Mouse (Mus musculus) MEL (cell line): ENCODE results near the gene Lmod2. TPM values are rescaled to one million over a fixed set of nuclear protein-coding genes. Genes with fewer than 3 reads are reported as not detected.

Experiments
- DNase-seq: peaks from one replicate; pipeline ENCODE4 v3.0.0; 2011; ENCODE audit warnings: low read depth, low spot score
- H3K27ac ChIP-seq: 2 replicates; pipeline ENCODE4 v1.5.1; 2012; ENCODE audit warnings: low read depth, mild to moderate bottlenecking, control low read depth, low read length, moderate library complexity; ENCODE audit not compliant: control insufficient read depth
- H3K27me3 ChIP-seq, 2 experiments: fragments of 150-350 bp in 1 of 2; sonication (generic) in 1 of 2; 2 replicates each; pipeline ENCODE4 v1.6.1; 2012; ENCODE audit warnings: low read length in 2 of 2, mild to moderate bottlenecking in 2 of 2, improper control_type of control experiment in 1 of 2, moderate library complexity in 1 of 2; ENCODE audit not compliant: insufficient read depth in 2 of 2, control insufficient read depth in 1 of 2
- H3K36me3 ChIP-seq, 2 experiments: 2 replicates each; pipeline ENCODE4 v1.6.1; 2012 to 2014; ENCODE audit warnings: low read length in 2 of 2, improper control_type of control experiment in 1 of 2, inconsistent platforms in 1 of 2, mild to moderate bottlenecking in 1 of 2; ENCODE audit not compliant: insufficient read depth in 2 of 2, control insufficient read depth in 1 of 2
- H3K4me1 ChIP-seq, 2 experiments: fragments of 150-350 bp in 1 of 2; sonication (generic) in 1 of 2; 2 replicates each; pipeline ENCODE4 v1.6.1; 2012; ENCODE audit warnings: low read length in 2 of 2, improper control_type of control experiment in 1 of 2, mild to moderate bottlenecking in 1 of 2; ENCODE audit not compliant: insufficient read depth in 2 of 2, control insufficient read depth in 1 of 2
- H3K4me3 ChIP-seq, 2 experiments: fragments of 150-350 bp in 1 of 2; sonication (generic) in 1 of 2; 2 replicates each; pipeline ENCODE4 v1.5.1; 2012; ENCODE audit warnings: low read depth in 2 of 2, low read length in 2 of 2, mild to moderate bottlenecking in 2 of 2, moderate library complexity in 2 of 2, control low read depth in 1 of 2, improper control_type of control experiment in 1 of 2; ENCODE audit not compliant: control insufficient read depth in 1 of 2, insufficient read depth in 1 of 2
- H3K79me2 ChIP-seq: 2 replicates; pipeline ENCODE4 v1.6.1; 2012; ENCODE audit warnings: mild to moderate bottlenecking, low read length, moderate library complexity; ENCODE audit not compliant: control insufficient read depth, poor library complexity, insufficient read depth
- H3K9ac ChIP-seq: 2 replicates; pipeline ENCODE4 v1.6.1; 2012; ENCODE audit warnings: low read depth, mild to moderate bottlenecking, control low read depth, low read length, moderate library complexity; ENCODE audit not compliant: control insufficient read depth, poor library complexity, severe bottlenecking
- H3K9me3 ChIP-seq: fragments of 150-350 bp; sonication (generic); replicated peaks from 2 replicates; pipeline ENCODE4 v1.6.1; 2012; ENCODE audit warnings: mild to moderate bottlenecking, low read length, improper control_type of control experiment, moderate library complexity; ENCODE audit not compliant: insufficient read depth
- CTCF ChIP-seq, 3 experiments: IDR thresholded peaks in 2 of 3; conservative IDR thresholded peaks in 1 of 3; 2 replicates each; pipeline ENCODE4 v1.5.1; 2011 to 2012; ENCODE audit warnings: low read length in 3 of 3, low read depth in 2 of 3, mild to moderate bottlenecking in 2 of 3, improper control_type of control experiment in 1 of 3, inconsistent platforms in 1 of 3, mixed read lengths in 1 of 3, moderate library complexity in 1 of 3; ENCODE audit not compliant: control insufficient read depth in 1 of 3, insufficient read depth in 1 of 3, poor library complexity in 1 of 3, severe bottlenecking in 1 of 3
- GABPA ChIP-seq: IDR thresholded peaks from 2 replicates; pipeline ENCODE4 v1.6.1; 2012; ENCODE audit warnings: low read depth, mild to moderate bottlenecking, inconsistent platforms, low read length, improper control_type of control experiment, moderate library complexity
- GATA1 ChIP-seq: IDR thresholded peaks from 2 replicates; pipeline ENCODE4 v1.6.1; 2011; ENCODE audit warnings: low read depth, low read length, improper control_type of control experiment
- HCFC1 ChIP-seq: IDR thresholded peaks from 2 replicates; pipeline ENCODE4 v1.6.1; 2012; ENCODE audit warnings: low read depth, mild to moderate bottlenecking, inconsistent platforms, low read length, improper control_type of control experiment, moderate library complexity
- MAFK ChIP-seq: IDR thresholded peaks from 2 replicates; pipeline ENCODE4 v1.6.1; 2011; ENCODE audit warnings: low read depth, mild to moderate bottlenecking, low read length, improper control_type of control experiment, borderline replicate concordance
- MAX ChIP-seq: IDR thresholded peaks from 2 replicates; pipeline ENCODE4 v1.6.1; 2011; ENCODE audit warnings: low read length, improper control_type of control experiment
- MEF2A ChIP-seq: IDR thresholded peaks from 2 replicates; pipeline ENCODE4 v1.6.1; 2014; ENCODE audit warnings: low read depth, mild to moderate bottlenecking, inconsistent platforms, low read length, improper control_type of control experiment; ENCODE audit not compliant: poor library complexity, insufficient replicate concordance, severe bottlenecking; ENCODE audit errors: extremely low read depth
- MYC ChIP-seq: IDR thresholded peaks from 2 replicates; pipeline ENCODE4 v1.6.1; 2011; ENCODE audit warnings: low read depth, mild to moderate bottlenecking, low read length, improper control_type of control experiment, moderate library complexity
- NELFE ChIP-seq: IDR thresholded peaks from 2 replicates; pipeline ENCODE4 v1.6.1; 2011; ENCODE audit warnings: low read depth, low read length, improper control_type of control experiment
- NRF1 ChIP-seq: IDR thresholded peaks from 2 replicates; pipeline ENCODE4 v1.6.1; 2014; ENCODE audit warnings: low read depth, mild to moderate bottlenecking, inconsistent platforms, low read length, improper control_type of control experiment, moderate library complexity; ENCODE audit not compliant: poor library complexity, insufficient read depth, severe bottlenecking
- UBTF ChIP-seq: IDR thresholded peaks from 2 replicates; pipeline ENCODE4 v1.6.1; 2012; ENCODE audit warnings: low read depth, mild to moderate bottlenecking, inconsistent platforms, low read length, improper control_type of control experiment, moderate library complexity, borderline replicate concordance; ENCODE audit not compliant: insufficient read depth
- ZC3H11A ChIP-seq: IDR thresholded peaks from 2 replicates; pipeline ENCODE4 v1.6.1; 2012; ENCODE audit warnings: low read depth, mild to moderate bottlenecking, inconsistent platforms, low read length, improper control_type of control experiment
- ZKSCAN1 ChIP-seq: IDR thresholded peaks from 2 replicates; pipeline ENCODE4 v1.6.1; 2012; ENCODE audit warnings: low read depth, mild to moderate bottlenecking, inconsistent platforms, low read length, improper control_type of control experiment, moderate library complexity
- ZNF384 ChIP-seq: IDR thresholded peaks from 2 replicates; pipeline ENCODE4 v1.6.1; 2012; ENCODE audit warnings: low read depth, mild to moderate bottlenecking, inconsistent platforms, low read length, improper control_type of control experiment
- polyA plus RNA-seq, 2 experiments: library from polyadenylated mRNA; stranded (reverse) in 1 of 2; unstranded in 1 of 2; fragments of >175 nt in 1 of 2; fragments of >200 nt in 1 of 2; gene quantifications; 2 replicates each; pipeline versions ENCODE4 v1.2.1 to v1.2.4; 2012; ENCODE audit warnings: low replicate concordance in 2 of 2, low read depth in 1 of 2; ENCODE audit not compliant: insufficient read length in 2 of 2, insufficient read depth in 1 of 2, missing spikeins in 1 of 2
- total RNA-seq: library from RNA; depleted of rRNA; stranded (reverse); fragments of 300-350 nt; gene quantifications from 2 replicates; pipeline ENCODE4 v1.2.3, GENCODE M21; 2012

Gene Lmod2
- total and polyA plus RNA-seq, 3 experiments = not detected

GRCm38 (mm10) chr6:24616746-24617145 is 19.2 kb downstream of the Lmod2 start:
- Histone ChIP-seq H3K4me1 (no peaks in the 10 kb centered on the region), H3K9ac (no peak overlapping the region), H3K9me3 (no peaks in the 10 kb centered on the region), H3K27me3 (no peaks in the 10 kb centered on the region; a peak in 1 of 4 replicates), H3K36me3 (peaks cover 0 to 19% of the 10 kb centered on the region in 2 experiments; a peak in 2 of 4 replicates), H3K79me2 (no peaks in the 10 kb centered on the region)
- DNase-seq = no peak
- no peak for TF ChIP-seq MEF2A
- no peak for TF ChIP-seq NELFE
- TF ChIP-seq, all 39 proteins: peak for 0
- Histone ChIP-seq H3K4me3 (no peak overlapping the region), H3K27ac (no peak overlapping the region)

DNA sequence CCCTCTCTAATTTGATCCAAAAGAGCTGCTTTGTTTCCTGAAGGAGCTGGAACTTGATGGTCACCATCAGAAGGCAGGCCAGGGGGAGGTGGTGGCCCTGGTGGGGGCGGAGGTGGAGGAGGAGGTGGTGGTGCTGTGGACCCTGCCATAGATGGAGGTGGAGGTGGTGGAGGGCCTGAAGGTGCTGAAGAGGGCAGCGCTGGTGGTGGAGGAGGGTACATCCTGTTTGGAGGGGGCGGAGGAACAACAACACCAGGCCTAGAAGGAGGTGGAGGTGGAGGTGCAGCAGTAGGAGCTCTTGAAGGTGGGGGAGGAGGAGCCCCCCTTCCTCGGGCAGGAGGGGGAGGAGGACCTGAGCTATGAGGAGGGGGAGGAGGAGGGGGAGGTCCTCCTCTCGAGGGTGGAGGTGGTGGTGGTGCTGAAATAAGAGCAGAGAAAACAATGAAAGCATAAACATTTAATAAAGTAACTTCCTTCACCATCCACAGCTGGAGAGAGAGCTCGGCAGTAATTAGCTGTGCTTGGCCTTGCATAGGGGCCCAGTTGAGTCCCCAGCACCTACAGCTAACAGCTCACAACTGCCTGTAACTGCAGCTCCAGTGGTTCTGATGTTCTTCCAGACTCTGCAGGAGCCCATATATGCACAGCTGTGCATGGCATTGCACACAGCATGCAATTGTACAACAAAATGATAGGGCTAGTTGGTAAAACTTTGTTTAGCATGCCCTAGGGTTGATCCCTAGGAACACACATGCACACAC is 21.9 kb downstream of the Lmod2 start:
- no peak for TF ChIP-seq MAX
- no peak for TF ChIP-seq NRF1
- no peak for TF ChIP-seq ZKSCAN1
- TF ChIP-seq NELFE = no peak
- no peak for TF ChIP-seq MYC
- no peak for TF ChIP-seq MAFK
- TF ChIP-seq ZC3H11A = no peak
- no peak for TF ChIP-seq CTCF (IDR thresholded peaks at IDR 0.05 in 2 of 3, conservative IDR thresholded peaks at IDR 0.05 in 1 of 3; ENCODE audit: control insufficient read depth in 1 of 3, insufficient read depth in 1 of 3, low read depth in 2 of 3, low read length in 3 of 3, poor library complexity in 1 of 3, severe bottlenecking in 1 of 3)
- no peak for TF ChIP-seq HCFC1
- Histone ChIP-seq H3K4me1 (no peaks in the 10 kb centered on the region), H3K27me3 (no peaks in the 10 kb centered on the region; a peak in 1 of 4 replicates), H3K9me3 (no peaks in the 10 kb centered on the region), H3K9ac (no peak overlapping the region), H3K79me2 (no peaks in the 10 kb centered on the region), H3K27ac (no peak overlapping the region), H3K36me3 (peaks cover 0 to 21% of the 10 kb centered on the region in 2 experiments; a peak in 2 of 4 replicates), H3K4me3 (no peak overlapping the region)
- DNase-seq = no peak

DNA sequence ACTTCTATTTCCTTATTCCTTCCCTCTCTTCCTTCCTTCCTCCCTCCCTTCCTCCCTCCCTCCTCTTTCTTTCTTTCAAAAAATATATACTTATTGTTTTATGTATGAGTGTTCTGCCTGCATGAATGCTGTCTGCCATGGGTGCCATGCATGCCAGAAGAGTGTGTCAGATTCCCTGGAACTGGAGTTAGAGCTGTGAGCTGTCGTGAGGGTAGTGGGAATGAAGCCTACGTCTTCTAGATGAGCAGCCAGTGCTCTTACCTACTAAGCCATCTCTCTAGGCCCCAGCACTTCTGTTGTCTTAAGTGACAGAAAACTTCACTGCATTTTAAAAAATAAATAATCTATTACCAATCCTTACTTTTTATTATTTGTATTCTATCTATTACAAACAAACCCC is 23.4 kb downstream of the Lmod2 start:
- no peak overlapping the region for H3K9ac ChIP-seq
- DNase-seq = no peak
- H3K9me3 ChIP-seq = no peaks in the 10 kb centered on the region
- H3K27ac ChIP-seq = no peak overlapping the region
- no peaks in the 10 kb centered on the region for H3K27me3 ChIP-seq
- peaks cover 0 to 22% of the 10 kb centered on the region in 2 experiments; a peak in 2 of 4 replicates for H3K36me3 ChIP-seq
- no peaks in the 10 kb centered on the region for H3K79me2 ChIP-seq
- no peaks in the 10 kb centered on the region for H3K4me1 ChIP-seq
- no peak overlapping the region for H3K4me3 ChIP-seq
- no peak for TF ChIP-seq GABPA
- TF ChIP-seq GATA1 = no peak
- no peak for TF ChIP-seq UBTF
- TF ChIP-seq MEF2A = no peak
- TF ChIP-seq ZNF384 = no peak
